Mouse (Mus musculus): ENCODE results near the gene Irak3. TPM values are rescaled to one million over a fixed set of nuclear protein-coding genes. Genes with fewer than 3 reads are reported as not detected.

Irak3 gene
- total and polyA plus RNA-seq, 3 experiments: 0.47 TPM; not detected in 2

DNA sequence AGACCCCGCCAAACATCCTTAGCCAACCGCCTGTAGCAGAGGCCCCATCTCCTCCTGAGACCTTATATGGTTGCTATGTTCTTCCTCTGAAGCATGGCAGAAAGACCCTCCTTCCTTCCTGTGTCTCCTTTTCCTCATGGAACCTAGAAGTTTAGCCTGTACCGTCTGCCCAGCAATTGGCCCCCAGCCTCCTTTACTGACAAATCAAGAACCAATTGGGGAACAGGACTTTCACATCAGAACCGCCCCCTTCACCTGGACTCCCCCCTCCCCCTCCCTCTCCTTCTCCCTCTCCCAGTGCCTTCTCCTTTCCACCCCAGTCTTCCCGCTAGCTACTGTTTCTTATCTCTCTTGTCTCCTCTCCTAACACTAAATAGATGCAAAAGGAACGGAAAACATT, 37.5 kb upstream of the Irak3 start:
- TF ChIP-seq CHD2 (IDR thresholded peaks at IDR 0.05; ENCODE audit: low read length) (no peak), GATA1 (IDR thresholded peaks at IDR 0.05; ENCODE audit: low read depth, low read length) (no peak), ZC3H11A (IDR thresholded peaks at IDR 0.05; ENCODE audit: low read depth, low read length) (no peak), KAT2A (conservative IDR thresholded peaks at IDR 0.05; ENCODE audit: low read depth, low read length) (no peak), UBTF (IDR thresholded peaks at IDR 0.05; ENCODE audit: borderline replicate concordance, insufficient read depth, low read depth, low read length) (no peak), TBP (IDR thresholded peaks at IDR 0.05; ENCODE audit: low read depth, low read length) (no peak), MYC (IDR thresholded peaks at IDR 0.05; ENCODE audit: low read depth, low read length) (no peak), MYB (IDR thresholded peaks at IDR 0.05; ENCODE audit: low read depth, low read length) (no peak), RCOR1 (IDR thresholded peaks at IDR 0.05; ENCODE audit: low read depth, low read length) (no peak), E2F4 (IDR thresholded peaks at IDR 0.05; ENCODE audit: borderline replicate concordance, low read depth, low read length) (no peak), POLR2A (IDR thresholded peaks at IDR 0.05; ENCODE audit: control insufficient read depth in 1 of 2, insufficient read depth in 1 of 2, low read depth in 1 of 2, low read length in 2 of 2, poor library complexity in 1 of 2) (no peak), SIN3A (IDR thresholded peaks at IDR 0.05; ENCODE audit: low read length) (no peak), MXI1 (IDR thresholded peaks at IDR 0.05; ENCODE audit: low read depth, low read length) (no peak), ETS1 (IDR thresholded peaks at IDR 0.05; ENCODE audit: low read depth, low read length) (no peak), TCF12 (IDR thresholded peaks at IDR 0.05; ENCODE audit: low read depth, low read length) (no peak), MEF2A (IDR thresholded peaks at IDR 0.05; ENCODE audit: extremely low read depth, insufficient replicate concordance, low read depth, low read length, poor library complexity, severe bottlenecking) (no peak), NRF1 (IDR thresholded peaks at IDR 0.05; ENCODE audit: insufficient read depth, low read depth, low read length, poor library complexity, severe bottlenecking) (no peak), USF2 (IDR thresholded peaks at IDR 0.05; ENCODE audit: borderline replicate concordance in 1 of 2, insufficient read depth in 1 of 2, low read depth in 1 of 2, low read length in 2 of 2) (no peak), CTCF (IDR thresholded peaks at IDR 0.05 in 2 of 3, conservative IDR thresholded peaks at IDR 0.05 in 1 of 3; ENCODE audit: control insufficient read depth in 1 of 3, insufficient read depth in 1 of 3, low read depth in 2 of 3, low read length in 3 of 3, poor library complexity in 1 of 3, severe bottlenecking in 1 of 3) (no peak), MAX (IDR thresholded peaks at IDR 0.05; ENCODE audit: low read length) (no peak)
- DNase-seq (ENCODE audit: low read depth, low spot score): no peak
- Histone ChIP-seq H3K4me1 (ENCODE audit: control insufficient read depth in 1 of 2, insufficient read depth in 2 of 2, low read length in 2 of 2) (peaks cover 5 to 11% of the 10 kb centered on the region in 2 experiments), H3K9me3 (replicated peaks; ENCODE audit: insufficient read depth, low read length) (no peaks in the 10 kb centered on the region), H3K4me3 (ENCODE audit: control insufficient read depth in 1 of 2, insufficient read depth in 1 of 2, low read depth in 2 of 2, low read length in 2 of 2) (no peak overlapping the region), H3K36me3 (ENCODE audit: control insufficient read depth in 1 of 2, insufficient read depth in 2 of 2, low read length in 2 of 2) (peaks cover 0 to 8% of the 10 kb centered on the region in 2 experiments; a peak in 2 of 4 replicates), H3K79me2 (ENCODE audit: control insufficient read depth, insufficient read depth, low read length, poor library complexity) (no peaks in the 10 kb centered on the region), H3K9ac (ENCODE audit: control insufficient read depth, low read depth, low read length, poor library complexity, severe bottlenecking) (no peak overlapping the region), H3K27me3 (ENCODE audit: control insufficient read depth in 1 of 2, insufficient read depth in 2 of 2, low read length in 2 of 2) (no peaks in the 10 kb centered on the region), H3K27ac (ENCODE audit: control insufficient read depth, low read depth, low read length) (no peak overlapping the region)

DNA sequence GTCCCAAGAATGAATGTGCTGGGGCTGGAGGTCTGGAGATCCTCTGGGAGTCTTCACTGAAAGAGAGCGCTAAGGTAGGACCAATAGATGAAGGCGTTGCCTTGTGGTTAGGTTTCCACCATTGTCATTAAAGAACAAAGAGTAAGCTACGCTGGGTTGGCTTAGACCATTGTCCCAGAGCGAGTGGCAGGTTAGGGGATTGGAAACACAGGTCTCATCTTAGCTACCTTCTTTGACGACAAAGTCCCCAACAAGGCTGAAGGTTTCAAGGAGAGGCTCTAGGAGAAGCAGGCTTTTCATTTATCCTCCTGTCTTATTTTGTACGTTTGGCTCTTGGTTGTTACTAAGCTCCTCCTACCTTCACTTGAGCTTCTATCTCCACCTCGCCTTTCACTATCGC, 36.3 kb upstream of the Irak3 start:
- peaks cover 0 to 9% of the 10 kb centered on the region in 2 experiments; a peak in 2 of 4 replicates for H3K36me3 ChIP-seq (ENCODE audit: control insufficient read depth in 1 of 2, insufficient read depth in 2 of 2, low read length in 2 of 2)
- TF ChIP-seq USF1 (IDR thresholded peaks at IDR 0.05; ENCODE audit: low read depth, low read length): no peak
- 0 out of 2 replicates have a peak, but pooled peaks have one; percentile 7 for TF ChIP-seq SIN3A (IDR thresholded peaks at IDR 0.05; ENCODE audit: low read length)
- no peak for TF ChIP-seq ELF1 (IDR thresholded peaks at IDR 0.05; ENCODE audit: low read depth, low read length)
- peak; percentile 29; the same call in 1 of the 2 replicates for TF ChIP-seq GATA1 (IDR thresholded peaks at IDR 0.05; ENCODE audit: low read depth, low read length)
- no peak for TF ChIP-seq ZKSCAN1 (IDR thresholded peaks at IDR 0.05; ENCODE audit: low read depth, low read length)
- no peak for TF ChIP-seq POLR2A (IDR thresholded peaks at IDR 0.05; ENCODE audit: control insufficient read depth in 1 of 2, insufficient read depth in 1 of 2, low read depth in 1 of 2, low read length in 2 of 2, poor library complexity in 1 of 2)
- no peaks in the 10 kb centered on the region for H3K27me3 ChIP-seq (ENCODE audit: control insufficient read depth in 1 of 2, insufficient read depth in 2 of 2, low read length in 2 of 2)
- H3K9ac ChIP-seq (ENCODE audit: control insufficient read depth, low read depth, low read length, poor library complexity, severe bottlenecking): peak overlapping the region; percentile 32; the same call in 1 of the 2 replicates
- peaks cover 5 to 13% of the 10 kb centered on the region in 2 experiments for H3K4me1 ChIP-seq (ENCODE audit: control insufficient read depth in 1 of 2, insufficient read depth in 2 of 2, low read length in 2 of 2)
- no peaks in the 10 kb centered on the region for H3K79me2 ChIP-seq (ENCODE audit: control insufficient read depth, insufficient read depth, low read length, poor library complexity)
- H3K27ac ChIP-seq (ENCODE audit: control insufficient read depth, low read depth, low read length): peak overlapping the region; percentile 9; the same call in 1 of the 2 replicates
- H3K4me3 ChIP-seq (ENCODE audit: control insufficient read depth in 1 of 2, insufficient read depth in 1 of 2, low read depth in 2 of 2, low read length in 2 of 2): peak overlapping the region; percentile 34 to 59
- no peaks in the 10 kb centered on the region for H3K9me3 ChIP-seq (replicated peaks; ENCODE audit: insufficient read depth, low read length)
- peak; percentile 67 for DNase-seq (ENCODE audit: low read depth, low spot score)

All from MEL (cell line).